Mouse (Mus musculus): Measurements from ENCODE around the gene Scarb2. TPM values are rescaled to one million over a fixed set of nuclear protein-coding genes. Genes with fewer than 3 reads are reported as not detected.

Scarb2 gene
- polyA plus RNA-seq, 1 experiment from 2014 or later: 18.9 TPM

GRCm38 (mm10) chr5:92461321-92461720 is 45.3 kb downstream of the Scarb2 start:
- Histone ChIP-seq H3K4me3 (replicated peaks; ENCODE audit: low read length) (no peak overlapping the region), H3K4me1 (replicated peaks; ENCODE audit: control insufficient read depth, insufficient read depth, low read length) (no peaks in the 10 kb centered on the region), H3K9ac (no peak overlapping the region), H3K4me2 (replicated peaks) (no peak overlapping the region), H3K36me3 (replicated peaks; ENCODE audit: control insufficient read depth, insufficient read depth) (peaks cover 29% of the 10 kb centered on the region), H3K27me3 (ENCODE audit: control insufficient read depth, insufficient read depth, low read length) (no peaks in the 10 kb centered on the region), H3K27ac (no peak overlapping the region), H3K9me3 (ENCODE audit: control insufficient read depth, low read length) (no peaks in the 10 kb centered on the region)
- ATAC-seq (ENCODE audit: low FRiP score) (no peak), DNase-seq (ENCODE audit: low spot score) (peak; percentile 50)
- 24% methylated on average over 5 of the region's 5 CpGs for WGBS

- Histone ChIP-seq H3K9ac (no peak overlapping the region), H3K27ac (no peak overlapping the region), H3K36me3 (replicated peaks; ENCODE audit: control insufficient read depth, insufficient read depth) (peaks cover 44% of the 10 kb centered on the region), H3K4me2 (replicated peaks) (no peak overlapping the region), H3K27me3 (ENCODE audit: control insufficient read depth, insufficient read depth, low read length) (no peaks in the 10 kb centered on the region), H3K4me1 (replicated peaks; ENCODE audit: control insufficient read depth, insufficient read depth, low read length) (no peaks in the 10 kb centered on the region), H3K4me3 (replicated peaks; ENCODE audit: low read length) (no peak overlapping the region), H3K9me3 (ENCODE audit: control insufficient read depth, low read length) (no peaks in the 10 kb centered on the region)
- ATAC-seq (ENCODE audit: low FRiP score): no peak
- WGBS: 61% methylated on average over 5 of the region's 5 CpGs
- DNase-seq (ENCODE audit: low spot score): no peak
These were observed 47.9 kb downstream of the Scarb2 start for GRCm38 (mm10) chr5:92458726-92459125.

- no peak overlapping the region for H3K4me3 ChIP-seq (replicated peaks; ENCODE audit: low read length)
- peaks cover 57% of the 10 kb centered on the region for H3K36me3 ChIP-seq (replicated peaks; ENCODE audit: control insufficient read depth, insufficient read depth)
- WGBS: 86% methylated on average over 2 of the region's 2 CpGs
- H3K4me1 ChIP-seq (replicated peaks; ENCODE audit: control insufficient read depth, insufficient read depth, low read length): no peaks in the 10 kb centered on the region
- H3K27ac ChIP-seq: no peak overlapping the region
- no peak for DNase-seq (ENCODE audit: low spot score)
- H3K9ac ChIP-seq: no peak overlapping the region
- no peaks in the 10 kb centered on the region for H3K9me3 ChIP-seq (ENCODE audit: control insufficient read depth, low read length)
- ATAC-seq (ENCODE audit: low FRiP score): no peak
- no peak overlapping the region for H3K4me2 ChIP-seq (replicated peaks)
- no peaks in the 10 kb centered on the region for H3K27me3 ChIP-seq (ENCODE audit: control insufficient read depth, insufficient read depth, low read length)
These were observed 49.2 kb downstream of the Scarb2 start for GRCm38 (mm10) chr5:92457410-92457809.

- Histone ChIP-seq H3K4me3 (replicated peaks; ENCODE audit: low read length) (no peak overlapping the region), H3K9ac (no peak overlapping the region), H3K9me3 (ENCODE audit: control insufficient read depth, low read length) (no peaks in the 10 kb centered on the region), H3K27ac (no peak overlapping the region), H3K36me3 (replicated peaks; ENCODE audit: control insufficient read depth, insufficient read depth) (peaks cover 84% of the 10 kb centered on the region), H3K4me2 (replicated peaks) (no peak overlapping the region), H3K4me1 (replicated peaks; ENCODE audit: control insufficient read depth, insufficient read depth, low read length) (no peaks in the 10 kb centered on the region), H3K27me3 (ENCODE audit: control insufficient read depth, insufficient read depth, low read length) (no peaks in the 10 kb centered on the region)
- ATAC-seq (ENCODE audit: low FRiP score) (no peak), DNase-seq (ENCODE audit: low spot score) (no peak)
- WGBS: 93% methylated on average over 5 of the region's 5 CpGs
These were observed 53.8 kb downstream of the Scarb2 start for GRCm38 (mm10) chr5:92452876-92453275.

- Histone ChIP-seq H3K4me1 (replicated peaks; ENCODE audit: control insufficient read depth, insufficient read depth, low read length) (no peaks in the 10 kb centered on the region), H3K4me2 (replicated peaks) (no peak overlapping the region), H3K27me3 (ENCODE audit: control insufficient read depth, insufficient read depth, low read length) (no peaks in the 10 kb centered on the region), H3K9ac (no peak overlapping the region), H3K27ac (no peak overlapping the region), H3K36me3 (replicated peaks; ENCODE audit: control insufficient read depth, insufficient read depth) (peaks cover 89% of the 10 kb centered on the region), H3K9me3 (ENCODE audit: control insufficient read depth, low read length) (no peaks in the 10 kb centered on the region), H3K4me3 (replicated peaks; ENCODE audit: low read length) (no peak overlapping the region)
- ATAC-seq (ENCODE audit: low FRiP score): no peak
- DNase-seq (ENCODE audit: low spot score): no peak
- 92% methylated on average over 5 of the region's 5 CpGs for WGBS
These were observed 59.9 kb downstream of the Scarb2 start for GRCm38 (mm10) chr5:92446736-92447135.

- no peaks in the 10 kb centered on the region for H3K4me1 ChIP-seq (replicated peaks; ENCODE audit: control insufficient read depth, insufficient read depth, low read length)
- no peak overlapping the region for H3K27ac ChIP-seq
- H3K4me3 ChIP-seq (replicated peaks; ENCODE audit: low read length): no peak overlapping the region
- no peak overlapping the region for H3K9ac ChIP-seq
- WGBS: 85% methylated on average over 2 of the region's 2 CpGs
- no peaks in the 10 kb centered on the region for H3K9me3 ChIP-seq (ENCODE audit: control insufficient read depth, low read length)
- H3K27me3 ChIP-seq (ENCODE audit: control insufficient read depth, insufficient read depth, low read length): no peaks in the 10 kb centered on the region
- peaks cover 71% of the 10 kb centered on the region for H3K36me3 ChIP-seq (replicated peaks; ENCODE audit: control insufficient read depth, insufficient read depth)
- DNase-seq (ENCODE audit: low spot score): no peak
- H3K4me2 ChIP-seq (replicated peaks): no peak overlapping the region
- no peak for ATAC-seq (ENCODE audit: low FRiP score)
These were observed 61.6 kb downstream of the Scarb2 start for GRCm38 (mm10) chr5:92445016-92445415.

GRCm38 (mm10) chr5:92442914-92443313 is 63.7 kb downstream of the Scarb2 start:
- Histone ChIP-seq H3K4me2 (replicated peaks) (no peak overlapping the region), H3K27ac (no peak overlapping the region), H3K9ac (no peak overlapping the region), H3K36me3 (replicated peaks; ENCODE audit: control insufficient read depth, insufficient read depth) (peaks cover 50% of the 10 kb centered on the region), H3K9me3 (ENCODE audit: control insufficient read depth, low read length) (no peaks in the 10 kb centered on the region), H3K4me1 (replicated peaks; ENCODE audit: control insufficient read depth, insufficient read depth, low read length) (no peaks in the 10 kb centered on the region), H3K27me3 (ENCODE audit: control insufficient read depth, insufficient read depth, low read length) (no peaks in the 10 kb centered on the region), H3K4me3 (replicated peaks; ENCODE audit: low read length) (no peak overlapping the region)
- ATAC-seq (ENCODE audit: low FRiP score) (no peak), DNase-seq (ENCODE audit: low spot score) (no peak)
- WGBS: 91% methylated on average over 7 of the region's 7 CpGs

- no peak for ATAC-seq (ENCODE audit: low FRiP score)
- H3K36me3 ChIP-seq (replicated peaks; ENCODE audit: control insufficient read depth, insufficient read depth): peaks cover 36% of the 10 kb centered on the region
- DNase-seq (ENCODE audit: low spot score): no peak
- no peak overlapping the region for H3K4me2 ChIP-seq (replicated peaks)
- no peaks in the 10 kb centered on the region for H3K9me3 ChIP-seq (ENCODE audit: control insufficient read depth, low read length)
- WGBS: 80% methylated on average over 5 of the region's 5 CpGs
- no peak overlapping the region for H3K9ac ChIP-seq
- H3K27me3 ChIP-seq (ENCODE audit: control insufficient read depth, insufficient read depth, low read length): no peaks in the 10 kb centered on the region
- no peak overlapping the region for H3K4me3 ChIP-seq (replicated peaks; ENCODE audit: low read length)
- no peak overlapping the region for H3K27ac ChIP-seq
- H3K4me1 ChIP-seq (replicated peaks; ENCODE audit: control insufficient read depth, insufficient read depth, low read length): no peaks in the 10 kb centered on the region
These were observed 65.1 kb downstream of the Scarb2 start for GRCm38 (mm10) chr5:92441494-92441893.

- Histone ChIP-seq H3K36me3 (replicated peaks; ENCODE audit: control insufficient read depth, insufficient read depth) (peaks cover 7% of the 10 kb centered on the region), H3K27ac (no peak overlapping the region), H3K4me2 (replicated peaks) (no peak overlapping the region), H3K27me3 (ENCODE audit: control insufficient read depth, insufficient read depth, low read length) (no peaks in the 10 kb centered on the region), H3K9me3 (ENCODE audit: control insufficient read depth, low read length) (no peaks in the 10 kb centered on the region), H3K4me1 (replicated peaks; ENCODE audit: control insufficient read depth, insufficient read depth, low read length) (peaks cover 11% of the 10 kb centered on the region), H3K4me3 (replicated peaks; ENCODE audit: low read length) (no peak overlapping the region), H3K9ac (no peak overlapping the region)
- DNase-seq (ENCODE audit: low spot score): no peak
- ATAC-seq (ENCODE audit: low FRiP score): no peak
- 89% methylated on average over 8 of the region's 8 CpGs for WGBS
These were observed 68.1 kb downstream of the Scarb2 start for GRCm38 (mm10) chr5:92438540-92438939.

GRCm38 (mm10) chr5:92435025-92435584 is 71.5 kb downstream of the Scarb2 start, which contains the start of gene Nup54:
Nup54 (minus strand) TSS chr5:92435219.
- Histone ChIP-seq H3K27me3 (ENCODE audit: control insufficient read depth, insufficient read depth, low read length) (no peaks in the 10 kb centered on the region), H3K4me3 (replicated peaks; ENCODE audit: low read length) (peak within 1 kb of the TSS; percentile 86), H3K27ac (peak within 1 kb of the TSS; percentile 83), H3K9ac (peak within 1 kb of the TSS; percentile 84), H3K9me3 (ENCODE audit: control insufficient read depth, low read length) (no peaks in the 10 kb centered on the region), H3K36me3 (replicated peaks; ENCODE audit: control insufficient read depth, insufficient read depth) (no peaks in the 10 kb centered on the region; the same call in 1 of the 2 replicates), H3K4me2 (replicated peaks) (peak within 1 kb of the TSS; percentile 94), H3K4me1 (replicated peaks; ENCODE audit: control insufficient read depth, insufficient read depth, low read length) (peaks cover 18% of the 10 kb centered on the region)
- under 1% methylated on average over 34 of the region's 34 CpGs for WGBS
- peak; percentile 94 for DNase-seq (ENCODE audit: low spot score)
- ATAC-seq (ENCODE audit: low FRiP score): peak; percentile 100
